Mouse (Mus musculus) ovary, postnatal 10 days (tissue): ENCODE data around the gene Arhgdia.
A peak's percentile ranks its signal among the peaks of the same experiment; 100 is the strongest.

Experiments
- DNase-seq: peaks from one replicate; pipeline ENCODE4 v3.0.0; 2022; ENCODE audit warnings: low spot score

The Arhgdia gene

GRCm38 (mm10) chr11:120550810-120551440 is 30.5 kb downstream of the Arhgdia start, which contains the start of gene Ppp1r27:
Gene Ppp1r27 (minus strand): TSS chr11:120551132.
- DNase-seq = no peak

GRCm38 (mm10) chr11:120549986-120550809 is 31.2 kb downstream of the Arhgdia start:
- DNase-seq = no peak

DNA sequence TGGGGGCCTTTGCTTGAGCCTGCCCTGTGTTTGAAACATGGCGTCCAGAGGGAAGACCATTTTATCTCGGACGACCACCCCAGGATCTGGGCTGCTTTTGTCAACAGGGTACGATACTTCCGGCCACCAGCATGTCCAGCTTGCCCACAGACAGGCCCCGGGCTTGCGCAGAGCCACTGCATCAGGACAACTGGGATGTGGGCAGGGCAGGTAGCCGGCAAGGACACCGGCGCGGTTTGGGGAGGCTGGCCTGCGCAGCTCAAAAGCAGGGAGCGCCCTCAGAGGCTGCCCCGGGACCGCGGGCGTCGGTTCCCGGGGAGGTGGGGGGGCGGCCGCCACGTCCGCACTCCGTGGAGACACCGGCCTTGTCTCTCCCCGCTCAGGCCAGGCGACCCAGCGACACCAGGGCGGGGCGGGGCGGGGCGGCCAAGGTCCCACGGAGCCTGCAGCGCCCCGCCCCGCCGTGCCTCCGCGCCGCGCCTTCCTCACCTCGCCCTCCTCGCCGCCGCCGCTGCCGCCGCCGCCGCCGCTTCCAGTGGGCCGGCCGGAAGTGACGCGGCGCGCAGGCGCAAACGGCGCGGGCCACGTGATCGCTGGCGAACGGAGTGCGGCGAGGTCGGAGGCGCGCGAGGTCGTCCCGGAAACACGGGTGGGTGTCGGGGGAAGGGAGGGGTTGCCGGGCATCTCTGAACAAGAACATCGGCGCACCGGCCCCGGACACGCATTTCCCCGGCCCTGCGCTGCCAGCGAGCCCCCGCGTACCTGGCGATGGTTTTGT is 32.1 kb downstream of the Arhgdia start, which contains the start of gene Mcrip1:
Gene Mcrip1, minus strand, starts transcription at position 560 of the 778 bp plus-strand sequence.
- peak; percentile 86 for DNase-seq

- no peak for DNase-seq
Observed at GRCm38 (mm10) chr11:120548786-120549167, 32.6 kb downstream of the Arhgdia start.

DNA sequence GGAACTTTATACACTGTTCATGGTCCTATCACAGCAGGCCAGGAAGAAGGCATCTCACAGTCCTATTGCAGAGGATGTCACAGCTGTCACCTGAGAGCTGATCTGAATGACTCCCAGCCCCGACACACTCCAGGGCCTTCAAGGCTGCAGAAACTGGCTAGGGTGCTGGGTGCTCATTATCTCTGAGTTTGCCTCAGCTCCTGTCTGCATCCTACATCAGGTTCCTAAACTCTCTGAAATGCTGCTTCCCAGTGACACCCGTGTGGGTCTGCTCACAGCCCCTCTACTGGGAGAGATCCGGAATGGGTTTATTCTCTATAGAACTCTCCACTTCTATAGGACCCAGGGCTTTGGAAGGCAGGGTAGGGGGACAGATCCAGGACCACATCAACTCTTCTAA is 33.2 kb downstream of the Arhgdia start:
- DNase-seq = no peak

DNA sequence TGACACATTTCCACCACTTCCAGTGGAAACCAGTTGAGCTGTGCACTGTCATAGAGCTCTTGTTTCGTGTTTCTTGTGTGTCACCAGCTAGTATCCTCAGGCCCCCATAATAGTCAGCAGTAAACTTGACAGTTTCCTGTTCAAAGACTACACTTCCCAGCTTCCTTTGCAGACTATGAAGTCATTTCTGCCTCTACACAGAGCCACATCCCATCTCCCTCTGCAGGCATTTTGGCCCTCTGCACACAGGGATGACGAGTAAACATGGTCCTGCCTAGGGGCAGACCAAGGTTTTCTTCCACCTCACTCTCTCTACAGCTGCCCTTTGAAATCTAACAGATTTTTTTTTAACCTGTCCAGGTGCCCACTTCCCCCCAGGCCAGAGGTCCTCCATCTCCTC is 34.0 kb downstream of the Arhgdia start:
- no peak for DNase-seq

GRCm38 (mm10) chr11:120545964-120546363 is 35.5 kb downstream of the Arhgdia start:
- DNase-seq = no peak

DNA sequence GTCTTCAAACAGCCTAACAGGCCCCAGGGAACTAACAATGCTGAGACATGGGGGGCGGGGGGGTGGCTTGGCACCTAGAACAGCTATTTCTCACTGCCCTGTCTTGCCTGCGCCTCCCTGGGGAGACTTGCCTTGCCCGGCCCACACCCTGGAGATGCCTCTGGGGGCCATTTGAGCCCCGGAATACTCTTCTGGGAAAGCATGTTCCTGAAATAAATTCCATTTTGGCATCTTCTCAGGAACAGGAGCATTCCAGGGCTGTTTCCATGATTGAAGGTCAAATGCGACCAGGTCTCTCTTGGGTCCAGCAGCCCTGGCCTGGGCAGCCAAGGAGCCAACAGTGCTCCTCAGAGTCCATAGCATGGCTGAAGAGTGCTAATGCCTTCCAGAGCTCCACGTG is 39.0 kb downstream of the Arhgdia start:
- DNase-seq = no peak

DNA sequence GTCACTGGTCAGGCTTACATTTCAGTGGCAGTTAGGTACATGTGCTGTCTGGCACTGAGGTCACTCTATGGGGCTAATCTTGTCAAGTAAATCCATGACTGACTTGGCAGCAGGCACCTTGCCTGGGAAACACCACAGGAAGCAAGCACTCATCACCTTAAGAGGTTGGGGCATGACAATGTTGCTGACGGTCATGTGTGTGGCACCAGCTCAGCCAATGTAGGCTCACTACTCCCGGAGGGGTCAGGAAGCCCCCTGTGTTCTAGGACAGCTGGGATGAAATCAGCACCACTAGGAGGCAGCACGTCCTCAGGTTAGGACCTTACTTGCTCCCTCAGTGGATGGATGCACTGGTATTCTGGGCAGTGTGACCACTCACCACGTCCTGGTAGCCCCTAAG is 39.5 kb downstream of the Arhgdia start:
- DNase-seq = no peak

DNA sequence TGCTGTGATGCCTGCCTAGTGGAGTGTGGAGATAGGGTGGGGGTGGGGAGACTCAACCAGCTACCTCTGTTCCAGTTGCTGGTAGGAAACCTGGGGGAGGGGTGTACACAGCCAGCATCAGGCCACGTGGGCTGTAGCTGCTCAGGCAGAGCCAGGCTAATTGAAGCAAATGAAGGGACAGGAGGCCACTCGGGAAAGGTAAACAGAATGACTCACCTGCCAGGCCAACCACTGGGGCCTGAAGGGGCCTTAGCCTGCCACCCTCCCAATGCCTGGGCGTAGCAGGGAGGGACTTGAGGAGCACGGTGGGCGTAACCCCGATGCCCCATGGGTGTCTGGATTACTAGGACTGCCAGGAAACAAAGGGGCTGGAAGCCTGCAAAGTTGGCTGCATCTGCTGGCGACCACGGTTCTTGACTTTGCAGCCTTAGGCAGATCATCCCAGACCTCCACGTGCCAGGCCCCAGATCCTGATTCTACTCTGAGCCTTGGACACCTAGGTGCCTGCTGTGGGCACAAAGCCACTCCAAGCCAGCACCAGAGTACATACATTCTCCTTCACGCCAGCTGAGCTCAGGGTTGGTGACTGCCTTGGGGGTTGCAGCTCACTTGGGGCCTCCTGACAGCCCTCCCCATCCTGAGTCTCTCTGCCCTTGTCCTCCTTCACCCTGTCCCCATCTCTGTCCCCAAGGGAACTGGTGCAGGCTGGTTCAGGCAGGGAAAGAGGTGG is 42.0 kb downstream of the Arhgdia start:
- DNase-seq = no peak

GRCm38 (mm10) chr11:120538955-120539284 is 42.5 kb downstream of the Arhgdia start:
- no peak for DNase-seq

DNA sequence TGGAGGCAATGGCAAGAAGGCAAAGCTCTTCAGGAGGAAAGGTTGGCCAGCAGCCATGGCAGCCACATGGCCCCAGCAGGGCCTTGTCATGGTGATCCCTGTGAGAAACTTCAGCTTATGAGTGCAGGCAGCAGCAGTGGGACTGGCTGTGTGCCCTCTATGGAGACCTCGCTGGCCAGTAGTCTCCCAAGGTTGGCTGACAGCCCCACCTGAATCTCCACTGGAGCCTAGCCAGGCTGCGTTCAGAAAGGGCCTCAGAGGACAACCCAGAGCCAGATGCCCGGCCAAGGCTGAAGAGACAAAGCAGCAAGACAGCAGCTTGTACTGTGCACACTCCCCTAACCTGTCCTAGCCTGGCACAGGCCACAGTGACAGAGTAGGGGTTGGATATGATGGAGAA is 42.9 kb downstream of the Arhgdia start:
- DNase-seq = no peak

GRCm38 (mm10) chr11:120535804-120536203 is 45.6 kb downstream of the Arhgdia start:
- no peak for DNase-seq

- DNase-seq = no peak
Observed at GRCm38 (mm10) chr11:120535145-120535544, 46.3 kb downstream of the Arhgdia start.

- no peak for DNase-seq
Observed at GRCm38 (mm10) chr11:120534093-120534492, 47.3 kb downstream of the Arhgdia start.

DNA sequence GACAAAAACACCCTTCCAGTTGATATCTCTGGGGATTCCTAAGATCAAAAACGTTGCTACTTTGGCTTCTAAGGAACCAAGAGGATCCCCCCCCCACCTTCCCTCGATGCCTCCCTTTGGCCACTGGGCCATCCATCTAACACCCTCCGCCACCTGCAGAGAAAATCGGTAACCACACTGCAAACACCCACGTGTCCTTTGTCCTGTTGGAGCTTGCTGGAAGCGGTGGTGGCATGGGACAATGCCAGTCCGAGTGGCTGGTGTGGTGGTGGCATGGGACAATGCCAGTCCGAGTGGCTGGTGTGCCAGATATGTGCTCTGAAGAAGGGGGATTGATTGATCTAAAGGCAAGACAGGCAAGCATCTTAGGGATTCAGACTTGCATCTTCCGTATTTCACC is 49.8 kb downstream of the Arhgdia start:
- no peak for DNase-seq

DNA sequence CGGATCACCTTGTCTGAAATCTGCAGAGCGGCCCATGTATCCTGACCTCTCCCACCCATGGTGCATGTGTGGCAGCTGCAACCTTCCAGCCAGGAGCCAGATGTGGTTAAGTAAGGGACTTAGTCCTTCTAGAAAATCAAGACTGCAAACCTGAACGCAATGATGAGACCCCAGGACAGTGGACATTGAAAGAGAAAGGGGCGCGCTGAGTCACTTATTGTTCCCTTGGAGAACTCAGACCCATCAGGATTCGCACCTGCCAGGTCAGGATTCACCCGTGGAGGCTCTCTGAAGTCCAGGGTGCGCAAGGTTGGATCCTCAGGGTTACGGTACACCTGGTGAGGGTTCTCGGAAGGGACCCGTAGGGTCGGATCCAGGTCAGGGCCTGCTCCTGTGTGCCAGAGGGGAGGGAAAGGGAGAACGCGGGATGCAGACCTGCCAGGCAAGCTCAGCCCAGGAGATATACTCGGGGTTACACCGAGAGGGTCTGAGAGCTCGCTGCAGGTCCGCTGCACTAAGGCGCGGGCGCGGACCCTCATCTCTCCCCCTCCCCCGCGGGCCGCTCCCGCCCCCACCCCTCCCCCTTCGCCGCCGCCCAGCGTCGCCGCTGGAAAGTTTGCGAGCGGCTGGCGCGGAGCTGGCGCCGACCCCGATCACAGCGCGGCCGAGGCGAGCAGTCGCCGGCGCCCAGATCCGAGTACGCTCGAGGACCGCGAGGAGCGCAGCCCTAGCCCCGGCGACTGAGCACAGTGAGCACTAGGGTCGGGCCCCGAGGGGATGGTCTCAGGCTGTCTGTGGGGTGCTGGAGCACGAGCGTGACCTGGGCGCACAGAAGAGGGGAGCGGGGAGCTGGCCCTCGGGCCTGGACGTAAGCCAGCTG is 51.1 kb downstream of the Arhgdia start, which contains the start of gene Gcgr:
Gene Gcgr, plus strand, starts transcription at position 615 of the 880 bp plus-strand sequence.
- no peak for DNase-seq

DNA sequence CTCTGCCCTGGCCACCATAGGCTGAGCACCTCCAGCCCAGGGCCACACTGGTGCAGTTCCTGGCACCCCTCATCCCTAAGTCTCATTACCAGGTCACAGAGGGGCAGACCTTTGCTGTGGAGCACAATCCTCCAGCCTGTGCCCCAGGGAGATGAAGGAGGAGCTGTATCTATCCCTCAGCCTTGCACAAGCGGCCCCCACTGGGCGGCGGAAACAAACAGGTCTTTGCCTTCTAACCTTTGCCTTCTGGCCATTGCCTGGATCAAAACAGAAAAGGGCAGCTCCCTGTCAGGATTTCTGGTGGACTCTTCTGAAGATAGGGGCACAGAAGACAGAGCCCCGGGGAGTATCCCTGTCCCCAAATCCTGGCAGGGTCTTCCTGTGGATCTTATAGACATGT is 52.5 kb downstream of the Arhgdia start:
- DNase-seq = no peak
